Mouse (Mus musculus): Measurements from ENCODE around the gene Pip5k1b. TPM values are rescaled to one million over a fixed set of nuclear protein-coding genes. Genes with fewer than 3 reads are reported as not detected.

Gene Pip5k1b
- polyA plus RNA-seq, 1 experiment from 2014 or later: 4.1 TPM

- peak; percentile 92 for ATAC-seq (ENCODE audit: insufficient read depth, low FRiP score)
- Histone ChIP-seq H3K9ac (ENCODE audit: low read length) (peak within 1 kb of the TSS; percentile 87), H3K4me2 (ENCODE audit: low read depth, low read length) (peak within 1 kb of the TSS; percentile 74), H3K36me3 (ENCODE audit: control insufficient read depth, insufficient read depth, low read length) (no peaks in the 10 kb centered on the region), H3K9me3 (replicated peaks; ENCODE audit: control insufficient read depth, low read length) (no peaks in the 10 kb centered on the region), H3K4me3 (replicated peaks; ENCODE audit: low read length) (peak within 1 kb of the TSS; percentile 63), H3K27me3 (ENCODE audit: control insufficient read depth, insufficient read depth, low read length) (no peaks in the 10 kb centered on the region), H3K4me1 (ENCODE audit: control insufficient read depth, insufficient read depth, low read length) (peaks cover 8% of the 10 kb centered on the region; the same call in 1 of the 2 replicates), H3K27ac (ENCODE audit: low read length) (peak within 1 kb of the TSS; percentile 83)
- under 1% methylated on average over 13 of the region's 22 CpGs for WGBS
Observed at GRCm38 (mm10) chr19:24280601-24281228, 275.0 kb downstream of the Pip5k1b start, which contains the start of gene Fxn. Fxn (minus strand) TSS chr19:24280605.

- Histone ChIP-seq H3K27me3 (ENCODE audit: control insufficient read depth, insufficient read depth, low read length) (no peaks in the 10 kb centered on the region), H3K4me3 (replicated peaks; ENCODE audit: low read length) (peak overlapping the region; percentile 63), H3K36me3 (ENCODE audit: control insufficient read depth, insufficient read depth, low read length) (no peaks in the 10 kb centered on the region), H3K4me2 (ENCODE audit: low read depth, low read length) (peak overlapping the region; percentile 74), H3K27ac (ENCODE audit: low read length) (peak overlapping the region; percentile 83), H3K9me3 (replicated peaks; ENCODE audit: control insufficient read depth, low read length) (no peaks in the 10 kb centered on the region), H3K9ac (ENCODE audit: low read length) (peak overlapping the region; percentile 87), H3K4me1 (ENCODE audit: control insufficient read depth, insufficient read depth, low read length) (peaks cover 8% of the 10 kb centered on the region; the same call in 1 of the 2 replicates)
- under 1% methylated on average over 71 of the region's 78 CpGs for WGBS
- ATAC-seq (ENCODE audit: insufficient read depth, low FRiP score): peak; percentile 84
Observed at GRCm38 (mm10) chr19:24279706-24280600, 275.7 kb downstream of the Pip5k1b start.

DNA sequence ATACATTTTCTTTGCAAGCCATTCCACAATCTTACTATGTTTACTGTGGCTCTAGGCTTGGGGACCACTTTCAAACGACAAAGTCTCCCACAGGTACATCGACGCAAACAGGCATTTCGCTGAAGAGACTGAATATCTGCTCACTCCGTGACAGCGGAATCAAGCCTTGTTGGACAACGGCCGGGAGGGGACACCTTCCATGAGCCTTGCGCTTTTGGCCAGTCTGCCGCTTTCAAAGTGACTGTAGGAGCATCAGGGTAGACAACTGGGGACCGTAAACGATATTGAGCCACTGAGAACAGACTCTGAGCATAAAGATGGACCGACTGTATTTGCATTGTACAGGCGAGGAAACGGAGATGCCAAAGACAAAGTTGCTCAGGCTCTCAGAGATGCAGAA, 276.8 kb downstream of the Pip5k1b start:
- WGBS: 81% methylated on average over 15 of the region's 15 CpGs
- Histone ChIP-seq H3K4me1 (ENCODE audit: control insufficient read depth, insufficient read depth, low read length) (peaks cover 8% of the 10 kb centered on the region; the same call in 1 of the 2 replicates), H3K9me3 (replicated peaks; ENCODE audit: control insufficient read depth, low read length) (no peaks in the 10 kb centered on the region), H3K27me3 (ENCODE audit: control insufficient read depth, insufficient read depth, low read length) (no peaks in the 10 kb centered on the region), H3K36me3 (ENCODE audit: control insufficient read depth, insufficient read depth, low read length) (no peaks in the 10 kb centered on the region), H3K4me3 (replicated peaks; ENCODE audit: low read length) (no peak overlapping the region), H3K4me2 (ENCODE audit: low read depth, low read length) (peak overlapping the region; percentile 74), H3K9ac (ENCODE audit: low read length) (peak overlapping the region; percentile 1; the same call in 1 of the 2 replicates), H3K27ac (ENCODE audit: low read length) (no peak overlapping the region)
- ATAC-seq (ENCODE audit: insufficient read depth, low FRiP score): no peak

GRCm38 (mm10) chr19:24274281-24274680, 281.4 kb downstream of the Pip5k1b start:
- Histone ChIP-seq H3K9me3 (replicated peaks; ENCODE audit: control insufficient read depth, low read length) (no peaks in the 10 kb centered on the region), H3K9ac (ENCODE audit: low read length) (no peak overlapping the region), H3K36me3 (ENCODE audit: control insufficient read depth, insufficient read depth, low read length) (no peaks in the 10 kb centered on the region), H3K4me3 (replicated peaks; ENCODE audit: low read length) (no peak overlapping the region), H3K4me1 (ENCODE audit: control insufficient read depth, insufficient read depth, low read length) (peaks cover 11% of the 10 kb centered on the region), H3K27me3 (ENCODE audit: control insufficient read depth, insufficient read depth, low read length) (no peaks in the 10 kb centered on the region), H3K27ac (ENCODE audit: low read length) (no peak overlapping the region), H3K4me2 (ENCODE audit: low read depth, low read length) (no peak overlapping the region)
- no peak for ATAC-seq (ENCODE audit: insufficient read depth, low FRiP score)
- WGBS: 65% methylated on average over 3 of the region's 3 CpGs

DNA sequence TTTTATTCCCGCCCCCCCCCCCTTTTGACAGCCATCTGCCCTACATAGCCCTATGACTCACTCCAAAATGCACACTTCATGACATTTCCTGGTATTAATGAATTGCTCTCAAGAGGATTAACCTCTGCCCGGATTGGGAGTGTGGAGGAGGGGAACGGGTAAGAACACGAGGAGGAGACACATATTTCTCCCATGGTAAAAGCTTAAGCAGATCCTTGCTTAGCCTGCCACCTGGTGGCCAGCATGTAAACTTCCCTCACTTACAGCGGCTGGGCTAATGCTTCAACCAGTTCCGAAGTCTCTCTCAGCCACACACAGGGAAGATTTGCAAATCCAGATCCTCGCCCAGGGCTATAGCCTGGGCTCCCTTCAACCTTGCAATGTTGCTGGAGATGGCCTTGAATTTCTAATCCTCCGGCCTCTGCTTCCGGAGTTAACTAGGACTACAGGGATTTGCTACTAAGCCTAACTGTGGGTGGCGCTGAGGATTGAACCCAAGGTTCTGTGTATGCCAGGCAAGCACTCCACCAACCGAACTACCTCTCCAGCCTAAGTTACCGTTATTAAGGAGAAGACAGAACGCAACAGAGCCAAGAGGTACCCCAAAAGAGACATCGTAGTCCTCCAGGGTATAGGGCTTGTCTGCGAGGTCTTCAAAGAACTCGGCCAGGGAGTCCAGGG, 283.8 kb downstream of the Pip5k1b start:
- peaks cover 6% of the 10 kb centered on the region; the same call in 1 of the 2 replicates for H3K4me1 ChIP-seq (ENCODE audit: control insufficient read depth, insufficient read depth, low read length)
- peak overlapping the region; percentile 46; the same call in 1 of the 2 replicates for H3K9ac ChIP-seq (ENCODE audit: low read length)
- H3K4me3 ChIP-seq (replicated peaks; ENCODE audit: low read length): peak overlapping the region; percentile 16; the same call in 1 of the 2 replicates
- WGBS: 41% methylated on average over 16 of the region's 16 CpGs
- peak; percentile 93 for ATAC-seq (ENCODE audit: insufficient read depth, low FRiP score)
- no peaks in the 10 kb centered on the region for H3K9me3 ChIP-seq (replicated peaks; ENCODE audit: control insufficient read depth, low read length)
- no peaks in the 10 kb centered on the region for H3K27me3 ChIP-seq (ENCODE audit: control insufficient read depth, insufficient read depth, low read length)
- H3K27ac ChIP-seq (ENCODE audit: low read length): peak overlapping the region; percentile 62; the same call in 1 of the 2 replicates
- H3K4me2 ChIP-seq (ENCODE audit: low read depth, low read length): peak overlapping the region; percentile 49
- H3K36me3 ChIP-seq (ENCODE audit: control insufficient read depth, insufficient read depth, low read length): no peaks in the 10 kb centered on the region

DNA sequence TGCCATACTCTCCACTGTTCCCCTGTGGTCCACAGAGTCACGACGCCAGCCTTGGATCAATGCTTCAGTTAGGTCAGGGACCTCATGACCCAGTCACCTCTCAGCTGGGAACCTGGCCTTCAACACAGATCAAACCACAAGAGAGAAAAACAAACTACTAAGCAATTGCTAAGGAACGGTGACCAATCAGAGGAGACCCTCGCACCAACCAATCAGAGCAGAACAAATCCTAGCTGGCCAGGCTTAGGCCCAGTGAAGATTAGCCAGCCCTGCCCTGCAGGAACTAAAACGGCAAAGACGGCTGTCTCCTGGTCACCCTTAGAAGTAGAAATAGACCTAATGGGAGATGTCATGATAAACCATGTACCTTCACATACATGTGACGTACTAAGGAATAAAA, 284.3 kb downstream of the Pip5k1b start:
- H3K36me3 ChIP-seq (ENCODE audit: control insufficient read depth, insufficient read depth, low read length): no peaks in the 10 kb centered on the region
- H3K9me3 ChIP-seq (replicated peaks; ENCODE audit: control insufficient read depth, low read length): no peaks in the 10 kb centered on the region
- peaks cover 6% of the 10 kb centered on the region; the same call in 1 of the 2 replicates for H3K4me1 ChIP-seq (ENCODE audit: control insufficient read depth, insufficient read depth, low read length)
- ATAC-seq (ENCODE audit: insufficient read depth, low FRiP score): peak; percentile 85
- peak overlapping the region; percentile 62 for H3K27ac ChIP-seq (ENCODE audit: low read length)
- peak overlapping the region; percentile 49 for H3K4me2 ChIP-seq (ENCODE audit: low read depth, low read length)
- 39% methylated on average over 7 of the region's 7 CpGs for WGBS
- H3K4me3 ChIP-seq (replicated peaks; ENCODE audit: low read length): peak overlapping the region; percentile 16; the same call in 1 of the 2 replicates
- 0 out of 2 replicates have a peak overlapping the region, but pooled peaks have one; percentile 24 for H3K9ac ChIP-seq (ENCODE audit: low read length)
- no peaks in the 10 kb centered on the region for H3K27me3 ChIP-seq (ENCODE audit: control insufficient read depth, insufficient read depth, low read length)

DNA sequence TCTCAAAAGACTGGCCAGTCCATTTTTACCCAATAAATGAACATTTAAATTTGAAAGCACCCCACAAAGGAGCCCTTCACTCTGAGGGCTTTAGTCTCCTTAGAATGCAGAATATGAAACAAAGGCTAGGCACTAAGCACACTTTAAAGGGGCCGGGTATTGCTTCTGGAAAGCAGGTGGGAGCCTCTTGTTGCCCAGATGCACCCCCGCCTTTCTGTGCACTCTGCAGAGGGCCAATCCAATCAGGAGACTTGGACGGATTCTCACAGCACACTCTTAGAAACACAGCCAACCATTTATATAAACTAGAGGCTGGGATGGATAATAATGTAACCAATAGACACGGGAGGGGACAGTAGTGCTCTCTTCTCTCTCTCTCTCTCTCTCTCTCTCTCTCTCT, 287.1 kb downstream of the Pip5k1b start:
- ATAC-seq (ENCODE audit: insufficient read depth, low FRiP score): no peak
- 37% methylated on average over 4 of the region's 4 CpGs for whole genome bisulfite sequencing
- H3K4me3 ChIP-seq (replicated peaks; ENCODE audit: low read length): no peak overlapping the region

DNA sequence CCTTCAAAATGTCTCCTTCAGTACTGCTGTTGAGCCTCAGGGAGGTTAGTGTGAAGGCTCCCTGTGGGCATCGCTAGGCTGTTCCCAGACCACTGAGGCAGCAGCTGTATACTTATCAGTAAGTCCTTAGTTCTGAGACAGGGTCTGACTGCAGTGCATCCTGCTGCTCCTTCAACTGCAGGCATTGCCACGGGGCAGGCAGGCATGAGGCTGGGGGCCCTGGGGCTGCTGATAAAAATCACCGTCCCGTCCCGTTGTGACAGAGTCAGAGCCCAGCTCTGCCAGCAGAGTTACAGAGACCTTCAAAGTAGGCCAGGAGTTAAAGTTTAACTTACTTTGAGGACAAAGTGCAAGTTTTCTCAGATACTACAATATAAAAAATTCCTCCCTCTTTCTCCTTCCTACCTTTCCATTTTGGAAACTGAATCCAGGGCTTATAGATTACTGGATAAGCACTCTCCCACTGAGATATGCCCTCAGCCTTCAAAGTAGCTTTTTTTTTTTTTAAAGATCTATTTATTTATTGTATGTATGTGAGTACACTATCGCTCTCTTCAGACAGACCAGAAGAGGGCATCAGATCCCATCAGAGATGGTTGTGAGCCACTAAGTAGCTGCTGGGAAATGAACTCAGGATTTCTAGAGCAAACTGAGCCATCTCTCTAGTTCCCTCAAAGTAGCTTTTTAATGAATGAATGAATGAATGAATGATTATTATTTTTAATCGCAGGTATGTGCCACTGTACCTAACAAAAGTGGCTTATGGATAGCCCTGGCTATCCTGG, 289.4 kb downstream of the Pip5k1b start:
- Histone ChIP-seq H3K4me2 (ENCODE audit: low read depth, low read length) (no peak overlapping the region), H3K4me3 (replicated peaks; ENCODE audit: low read length) (no peak overlapping the region), H3K9ac (ENCODE audit: low read length) (no peak overlapping the region), H3K27ac (ENCODE audit: low read length) (peak overlapping the region; percentile 71), H3K4me1 (ENCODE audit: control insufficient read depth, insufficient read depth, low read length) (peaks cover 4% of the 10 kb centered on the region; the same call in 1 of the 2 replicates), H3K27me3 (ENCODE audit: control insufficient read depth, insufficient read depth, low read length) (no peaks in the 10 kb centered on the region), H3K9me3 (replicated peaks; ENCODE audit: control insufficient read depth, low read length) (no peaks in the 10 kb centered on the region), H3K36me3 (ENCODE audit: control insufficient read depth, insufficient read depth, low read length) (no peaks in the 10 kb centered on the region)
- WGBS: 68% methylated on average over 7 of the region's 7 CpGs
- peak; percentile 68 for ATAC-seq (ENCODE audit: insufficient read depth, low FRiP score)

More for the DNA sequence above, 287.1 kb downstream of the Pip5k1b start:
- H3K9me3 ChIP-seq (replicated peaks; ENCODE audit: control insufficient read depth, low read length): no peaks in the 10 kb centered on the region
- no peak overlapping the region for H3K4me2 ChIP-seq (ENCODE audit: low read depth, low read length)
- no peak overlapping the region for H3K27ac ChIP-seq (ENCODE audit: low read length)
- no peaks in the 10 kb centered on the region for H3K36me3 ChIP-seq (ENCODE audit: control insufficient read depth, insufficient read depth, low read length)
- no peaks in the 10 kb centered on the region for H3K27me3 ChIP-seq (ENCODE audit: control insufficient read depth, insufficient read depth, low read length)
- H3K4me1 ChIP-seq (ENCODE audit: control insufficient read depth, insufficient read depth, low read length): peaks cover 6% of the 10 kb centered on the region; the same call in 1 of the 2 replicates
- H3K9ac ChIP-seq (ENCODE audit: low read length): no peak overlapping the region
